Mouse (Mus musculus) macrophage (primary cell): Measurements from ENCODE around the gene Sh3rf1. TPM values are rescaled to one million over a fixed set of nuclear protein-coding genes. Genes with fewer than 3 reads are reported as not detected.

Experiments
- H3K27ac ChIP-seq: fragments of 350-480 bp; formaldehyde crosslinking; 2 replicates; pipeline ENCODE4 v1.9.0; 2021
- H3K36me3 ChIP-seq: fragments of 350-480 bp; formaldehyde crosslinking; 2 replicates; pipeline ENCODE4 v1.9.0; 2021; ENCODE audit errors: inconsistent target
- H3K4me3 ChIP-seq: fragments of 350-480 bp; formaldehyde crosslinking; 2 replicates; pipeline ENCODE4 v1.9.0; 2021; ENCODE audit errors: inconsistent target
- H3K79me2 ChIP-seq: fragments of 350-480 bp; formaldehyde crosslinking; 2 replicates; pipeline ENCODE4 v1.9.0; 2021; ENCODE audit errors: inconsistent target
- WGBS: methylation state at CpG from one replicate; pipeline ENCODE4 v1.1.7; 2026; ENCODE audit warnings: inconsistent platforms; ENCODE audit not compliant: missing documents; 5-methylcytosine and 5-hydroxymethylcytosine counted together
- polyA plus RNA-seq: library from polyadenylated mRNA; stranded (reverse); fragments of 250-400 nt; gene quantifications from 3 replicates; pipeline ENCODE4 v1.2.4, GENCODE M21; 2018; ENCODE audit warnings: inconsistent platforms

Sh3rf1 gene
- polyA plus RNA-seq, 1 experiment from 2014 or later: 1.5 TPM

- no peak overlapping the region for H3K27ac ChIP-seq
- H3K36me3 ChIP-seq: no peaks in the 10 kb centered on the region
- WGBS: 90% methylated on average over 5 of the region's 5 CpGs
- no peak overlapping the region for H3K4me3 ChIP-seq
- no peaks in the 10 kb centered on the region for H3K79me2 ChIP-seq
Measured at GRCm38 (mm10) chr8:61235499-61235898, 11.8 kb downstream of the Sh3rf1 start.

GRCm38 (mm10) chr8:61236506-61237268 lies 13.0 kb downstream of the Sh3rf1 start:
- Histone ChIP-seq H3K36me3 (no peaks in the 10 kb centered on the region), H3K79me2 (no peaks in the 10 kb centered on the region), H3K27ac (no peak overlapping the region), H3K4me3 (no peak overlapping the region)
- WGBS: 79% methylated on average over 9 of the region's 9 CpGs

- no peak overlapping the region for H3K4me3 ChIP-seq
- no peaks in the 10 kb centered on the region for H3K36me3 ChIP-seq
- H3K79me2 ChIP-seq: no peaks in the 10 kb centered on the region
- H3K27ac ChIP-seq: no peak overlapping the region
- 83% methylated on average over 3 of the region's 3 CpGs for WGBS
Measured at GRCm38 (mm10) chr8:61239576-61239975, 15.9 kb downstream of the Sh3rf1 start.

- Histone ChIP-seq H3K36me3 (no peaks in the 10 kb centered on the region), H3K27ac (no peak overlapping the region), H3K79me2 (no peaks in the 10 kb centered on the region), H3K4me3 (no peak overlapping the region)
- 98% methylated on average over 8 of the region's 8 CpGs for WGBS
Measured at GRCm38 (mm10) chr8:61241229-61241628, 17.6 kb downstream of the Sh3rf1 start.

GRCm38 (mm10) chr8:61242896-61243295 lies 19.2 kb downstream of the Sh3rf1 start:
- H3K27ac ChIP-seq: no peak overlapping the region
- WGBS: 93% methylated on average over 19 of the region's 19 CpGs
- H3K36me3 ChIP-seq: no peaks in the 10 kb centered on the region
- no peaks in the 10 kb centered on the region for H3K79me2 ChIP-seq
- no peak overlapping the region for H3K4me3 ChIP-seq

GRCm38 (mm10) chr8:61243491-61243890 lies 19.8 kb downstream of the Sh3rf1 start:
- no peak overlapping the region for H3K4me3 ChIP-seq
- no peak overlapping the region for H3K27ac ChIP-seq
- 98% methylated on average over 5 of the region's 5 CpGs for WGBS
- H3K79me2 ChIP-seq: no peaks in the 10 kb centered on the region
- no peaks in the 10 kb centered on the region for H3K36me3 ChIP-seq

GRCm38 (mm10) chr8:61244157-61244556 lies 20.5 kb downstream of the Sh3rf1 start:
- Histone ChIP-seq H3K79me2 (no peaks in the 10 kb centered on the region), H3K4me3 (no peak overlapping the region), H3K27ac (no peak overlapping the region), H3K36me3 (no peaks in the 10 kb centered on the region)
- WGBS: 99% methylated on average over 7 of the region's 7 CpGs

- Histone ChIP-seq H3K36me3 (no peaks in the 10 kb centered on the region), H3K4me3 (no peak overlapping the region), H3K27ac (no peak overlapping the region), H3K79me2 (no peaks in the 10 kb centered on the region)
- 94% methylated on average over 13 of the region's 13 CpGs for WGBS
Measured at GRCm38 (mm10) chr8:61247270-61248025, 23.8 kb downstream of the Sh3rf1 start.

GRCm38 (mm10) chr8:61249511-61249910 lies 25.8 kb downstream of the Sh3rf1 start:
- no peak overlapping the region for H3K27ac ChIP-seq
- 96% methylated on average over 4 of the region's 4 CpGs for WGBS
- no peaks in the 10 kb centered on the region for H3K79me2 ChIP-seq
- H3K36me3 ChIP-seq: no peaks in the 10 kb centered on the region
- no peak overlapping the region for H3K4me3 ChIP-seq

GRCm38 (mm10) chr8:61254196-61254595 lies 30.5 kb downstream of the Sh3rf1 start:
- 91% methylated on average over 5 of the region's 5 CpGs for WGBS
- no peak overlapping the region for H3K4me3 ChIP-seq

GRCm38 (mm10) chr8:61258828-61259227 lies 35.2 kb downstream of the Sh3rf1 start:
- Histone ChIP-seq H3K27ac (no peak overlapping the region), H3K79me2 (no peaks in the 10 kb centered on the region), H3K4me3 (no peak overlapping the region), H3K36me3 (no peaks in the 10 kb centered on the region)
- 65% methylated on average over 9 of the region's 9 CpGs for WGBS

More at GRCm38 (mm10) chr8:61254196-61254595, 30.5 kb downstream of the Sh3rf1 start:
- no peaks in the 10 kb centered on the region for H3K79me2 ChIP-seq
- H3K36me3 ChIP-seq: no peaks in the 10 kb centered on the region
- no peak overlapping the region for H3K27ac ChIP-seq

GRCm38 (mm10) chr8:61259526-61259925 lies 35.9 kb downstream of the Sh3rf1 start:
- no peak overlapping the region for H3K4me3 ChIP-seq
- no peak overlapping the region for H3K27ac ChIP-seq
- no peaks in the 10 kb centered on the region for H3K36me3 ChIP-seq
- WGBS: 99% methylated on average over 7 of the region's 7 CpGs
- H3K79me2 ChIP-seq: no peaks in the 10 kb centered on the region

GRCm38 (mm10) chr8:61260530-61260929 lies 36.9 kb downstream of the Sh3rf1 start:
- Histone ChIP-seq H3K4me3 (no peak overlapping the region), H3K36me3 (no peaks in the 10 kb centered on the region), H3K27ac (no peak overlapping the region), H3K79me2 (no peaks in the 10 kb centered on the region)
- WGBS: 94% methylated on average over 6 of the region's 7 CpGs

GRCm38 (mm10) chr8:61261374-61261773 lies 37.7 kb downstream of the Sh3rf1 start:
- H3K36me3 ChIP-seq: no peaks in the 10 kb centered on the region
- H3K79me2 ChIP-seq: no peaks in the 10 kb centered on the region
- H3K4me3 ChIP-seq: no peak overlapping the region
- no peak overlapping the region for H3K27ac ChIP-seq
- WGBS: 91% methylated on average over 4 of the region's 4 CpGs

GRCm38 (mm10) chr8:61263691-61264090 lies 40.0 kb downstream of the Sh3rf1 start:
- no peak overlapping the region for H3K4me3 ChIP-seq
- H3K27ac ChIP-seq: no peak overlapping the region
- WGBS: 98% methylated on average over 4 of the region's 4 CpGs
- no peaks in the 10 kb centered on the region for H3K36me3 ChIP-seq
- no peaks in the 10 kb centered on the region for H3K79me2 ChIP-seq
